In genomic region chr2:122368081-122368971, GRCm38 (mm10) we compare ENCODE assay signal across 8 mouse cellular contexts. TPM values are rescaled to one million over a fixed set of nuclear protein-coding genes. Genes with fewer than 3 reads are reported as not detected.
DNase-seq lines count a peak whose midpoint lies in the region; ATAC-seq and TF ChIP-seq lines count a peak whose summit lies in the region.

No protein-coding gene starts in this region.

- peak; percentile 48 for ATAC-seq in hindbrain, embryonic 12.5 days (ENCODE audit: low FRiP score)
- ATAC-seq in limb, embryonic 15.5 days (ENCODE audit: insufficient number of reproducible peaks, low FRiP score, low TSS enrichment, low read depth): peak; percentile 72
- no peak for ATAC-seq in monocyte, adult 5-6 weeks (replicated peaks; ENCODE audit: insufficient number of reproducible peaks, low FRiP score, low TSS enrichment, poor library complexity, severe bottlenecking)

- peaks cover 20% of the 10 kb centered on the region for H3K36me3 ChIP-seq in C2C12 (ENCODE audit: control insufficient read depth, insufficient read depth)
- H3K36me3 ChIP-seq in hindbrain, embryonic 12.5 days: 0 out of 2 replicates have a peak, but pooled peaks cover 11% of the 10 kb centered on the region
- H3K36me3 ChIP-seq in limb, embryonic 15.5 days: peaks cover 9% of the 10 kb centered on the region

- H3K4me1 ChIP-seq in cortical plate, adult 2 months (ENCODE audit: control insufficient read depth, insufficient read depth, low read length): peaks cover 6% of the 10 kb centered on the region
- H3K4me1 ChIP-seq in hindbrain, embryonic 12.5 days: peaks cover 30% of the 10 kb centered on the region
- peaks cover 30% of the 10 kb centered on the region for H3K4me1 ChIP-seq in limb, embryonic 15.5 days

- peaks cover 54% of the 10 kb centered on the region for H3K79me2 ChIP-seq in C2C12 (ENCODE audit: control insufficient read depth, insufficient read depth)

- no peak overlapping the region for H3K27ac ChIP-seq in cortical plate, adult 2 months (ENCODE audit: insufficient read depth, low read length)
- peak overlapping the region; percentile 83 for H3K27ac ChIP-seq in hindbrain, embryonic 12.5 days
- peak overlapping the region; percentile 75 for H3K27ac ChIP-seq in limb, embryonic 15.5 days

- no peaks in the 10 kb centered on the region for H3K27me3 ChIP-seq in C2C12 (ENCODE audit: control insufficient read depth, insufficient read depth, insufficient read length)
- H3K27me3 ChIP-seq in hindbrain, embryonic 12.5 days: peaks cover 7% of the 10 kb centered on the region; the same call in 1 of the 2 replicates
- 0 out of 2 replicates have a peak, but pooled peaks cover 4% of the 10 kb centered on the region for H3K27me3 ChIP-seq in limb, embryonic 15.5 days

- TF ChIP-seq POLR2A in cortical plate, adult 2 months (IDR thresholded peaks at IDR 0.05; ENCODE audit: extremely low read depth, insufficient read depth, low read length): no peak

- no peak for TF ChIP-seq CTCF in C2C12 (IDR thresholded peaks at IDR 0.05; ENCODE audit: control insufficient read depth, insufficient read depth, insufficient read length)
- TF ChIP-seq CTCF in cortical plate, adult 2 months (IDR thresholded peaks at IDR 0.05; ENCODE audit: extremely low read depth, insufficient read depth, low read length): no peak

- peak overlapping the region; percentile 74 for H3K4me3 ChIP-seq in C2C12 (ENCODE audit: insufficient read depth, poor library complexity, severe bottlenecking)
- H3K4me3 ChIP-seq in cortical plate, adult 2 months (ENCODE audit: insufficient read depth, low read length): peak overlapping the region; percentile 58
- H3K4me3 ChIP-seq in hindbrain, embryonic 12.5 days: peak overlapping the region; percentile 96
- H3K4me3 ChIP-seq in limb, embryonic 15.5 days: peak overlapping the region; percentile 84

- peak; percentile 41 for DNase-seq in 3T3-L1 (ENCODE audit: low read depth, low spot score)
- DNase-seq in neural tube, embryonic 10.5 days (ENCODE audit: extremely low spot score, low spot score): peak; percentile 64
- DNase-seq in layer of hippocampus, postnatal 14 days (ENCODE audit: low spot score in 2 of 2): no peak

- H3K9ac ChIP-seq in hindbrain, embryonic 12.5 days: peak overlapping the region; percentile 99
- H3K9ac ChIP-seq in limb, embryonic 15.5 days: peak overlapping the region; percentile 92

- WGBS in hindbrain, embryonic 12.5 days: under 1% methylated on average over 44 of the region's 55 CpGs
- under 1% methylated on average over 24 of the region's 55 CpGs for WGBS in limb, embryonic 15.5 days

- H3K4me2 ChIP-seq in hindbrain, embryonic 12.5 days (replicated peaks): peak overlapping the region; percentile 84
- H3K4me2 ChIP-seq in limb, embryonic 15.5 days: peak overlapping the region; percentile 80

- H3ac ChIP-seq in C2C12 (ENCODE audit: control insufficient read depth, insufficient read length, low read depth): peak overlapping the region; percentile 92

- H3K79me3 ChIP-seq in C2C12 (ENCODE audit: low read depth): peaks cover 36% of the 10 kb centered on the region

- no peaks in the 10 kb centered on the region for H3K9me3 ChIP-seq in hindbrain, embryonic 12.5 days (replicated peaks)
- H3K9me3 ChIP-seq in limb, embryonic 15.5 days: no peaks in the 10 kb centered on the region

TF ChIP-seq in C2C12, 6 proteins besides CTCF, POLR2A, EP300 and RAD21:
- no peak for TF ChIP-seq USF1 (IDR thresholded peaks at IDR 0.05; ENCODE audit: low read depth)
- no peak for TF ChIP-seq MYOG (IDR thresholded peaks at IDR 0.05; ENCODE audit: control insufficient read depth, extremely low read depth, insufficient read length)
- TF ChIP-seq FOSL1 (IDR thresholded peaks at IDR 0.05; ENCODE audit: insufficient read depth, low read length, poor library complexity, severe bottlenecking): no peak
- TF ChIP-seq MAX (IDR thresholded peaks at IDR 0.05): no peak
- no peak for TF ChIP-seq MYOD1 (IDR thresholded peaks at IDR 0.05; ENCODE audit: control insufficient read depth, insufficient read length, low read depth)
- TF ChIP-seq CEBPB (IDR thresholded peaks at IDR 0.05; ENCODE audit: low read depth): no peak

RNA-seq across cellular contexts. Expression of gene Shf, which starts 0.6 kb away (rescaled TPM):
- polyA plus RNA-seq in C2C12 (2012; fragmentation: generic; extraction: Trizol): 38.7 TPM
- 70.6 and 72.5 TPM in 2 replicates for polyA plus RNA-seq in cortical plate, adult 2 months (2012; rRNA removed)
- 9.1 and 10.7 TPM in 2 replicates for polyA plus RNA-seq in hindbrain, embryonic 12.5 days (2016; fragmentation: Nextera tagmentation; extraction: Ambion mirVana)
- polyA plus RNA-seq in limb, embryonic 15.5 days (2015; fragmentation: Nextera tagmentation; extraction: Ambion mirVana): 3.5 and 4.3 TPM in 2 replicates
- total RNA-seq in monocyte, adult 5-6 weeks (2017): 0.78 to 3.5 TPM (median 1.3 TPM) in 3 replicates
- total RNA-seq in layer of hippocampus, postnatal 14 days (2021): 10 to 100 TPM; 57.5 to 65.2 TPM

RNA-seq across cellular contexts. Expression of gene Duox1, which starts 52.9 kb away (rescaled TPM):
- polyA plus RNA-seq in C2C12 (2012; fragmentation: generic; extraction: Trizol): 0.14 TPM
- polyA plus RNA-seq in cortical plate, adult 2 months (2012; rRNA removed): 0.04 TPM in 1 of 2 replicates, not detected in the other
- polyA plus RNA-seq in hindbrain, embryonic 12.5 days (2016; fragmentation: Nextera tagmentation; extraction: Ambion mirVana): 0.08 and 0.10 TPM in 2 replicates
- 2.5 and 2.7 TPM in 2 replicates for polyA plus RNA-seq in limb, embryonic 15.5 days (2015; fragmentation: Nextera tagmentation; extraction: Ambion mirVana)
- not detected in 3 replicates for total RNA-seq in monocyte, adult 5-6 weeks (2017)
- not detected for total RNA-seq in layer of hippocampus, postnatal 14 days (2021)

RNA-seq across cellular contexts. Expression of gene Duoxa1, which starts 54.8 kb away (rescaled TPM):
- polyA plus RNA-seq in C2C12 (2012; fragmentation: generic; extraction: Trizol): 7.9 TPM
- 0.10 and 0.15 TPM in 2 replicates for polyA plus RNA-seq in cortical plate, adult 2 months (2012; rRNA removed)
- polyA plus RNA-seq in hindbrain, embryonic 12.5 days (2016; fragmentation: Nextera tagmentation; extraction: Ambion mirVana): 0.32 TPM in 1 of 2 replicates, not detected in the other
- 12.4 and 14.5 TPM in 2 replicates for polyA plus RNA-seq in limb, embryonic 15.5 days (2015; fragmentation: Nextera tagmentation; extraction: Ambion mirVana)
- total RNA-seq in monocyte, adult 5-6 weeks (2017): not detected in 3 replicates
- total RNA-seq in layer of hippocampus, postnatal 14 days (2021): not detected

RNA-seq across cellular contexts. Expression of gene Slc28a2, which starts 58.0 kb away (rescaled TPM):
- polyA plus RNA-seq in C2C12 (2012; fragmentation: generic; extraction: Trizol): 0.01 TPM
- polyA plus RNA-seq in cortical plate, adult 2 months (2012; rRNA removed): 0.15 and 0.19 TPM in 2 replicates
- 0.10 and 0.15 TPM in 2 replicates for polyA plus RNA-seq in hindbrain, embryonic 12.5 days (2016; fragmentation: Nextera tagmentation; extraction: Ambion mirVana)
- 0.73 and 1.5 TPM in 2 replicates for polyA plus RNA-seq in limb, embryonic 15.5 days (2015; fragmentation: Nextera tagmentation; extraction: Ambion mirVana)
- 49.1 to 75.5 TPM (median 56.6 TPM) in 3 replicates for total RNA-seq in monocyte, adult 5-6 weeks (2017)
- not detected for total RNA-seq in layer of hippocampus, postnatal 14 days (2021)

Comparison
In these comparisons a context has a peak if more than half of its experiments do, and no peak if none do; other contexts are left out.
1. DNase-seq: peak in 3T3-L1 (single experiment) and neural tube, embryonic 10.5 days (single experiment); none in layer of hippocampus, postnatal 14 days (0 of 2).
2. Peak in every context shown above with its lines, with median percentiles within 50 percentile points of each other: H3K4me3 ChIP-seq.